Mouse (Mus musculus): ENCODE data around the gene AC161166.1.

The AC161166.1 gene

DNA sequence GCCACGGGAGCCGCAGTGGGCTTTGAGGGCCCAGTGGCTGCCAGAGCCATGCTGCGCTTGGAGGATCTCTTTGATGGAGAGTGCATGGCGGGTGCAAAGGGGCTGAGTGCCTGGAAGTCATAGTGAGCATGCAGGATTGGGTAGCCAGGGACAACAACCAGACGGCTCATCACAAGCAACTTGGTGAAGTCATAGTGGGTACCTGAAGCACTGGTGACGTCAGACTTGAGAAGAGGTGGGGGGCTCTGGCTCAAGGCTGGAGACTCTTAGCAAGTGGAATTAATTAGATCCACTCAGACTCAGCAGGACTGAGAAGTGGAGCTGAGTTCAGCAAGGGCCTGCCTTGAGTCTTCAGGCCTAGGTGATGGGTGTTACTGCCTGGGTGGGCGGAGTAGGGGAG lies at the start of gene AC161166.1:
Gene AC161166.1, minus strand, starts transcription at position 101 of the 400 bp plus-strand sequence.
- DNase-seq: no peak

DNA sequence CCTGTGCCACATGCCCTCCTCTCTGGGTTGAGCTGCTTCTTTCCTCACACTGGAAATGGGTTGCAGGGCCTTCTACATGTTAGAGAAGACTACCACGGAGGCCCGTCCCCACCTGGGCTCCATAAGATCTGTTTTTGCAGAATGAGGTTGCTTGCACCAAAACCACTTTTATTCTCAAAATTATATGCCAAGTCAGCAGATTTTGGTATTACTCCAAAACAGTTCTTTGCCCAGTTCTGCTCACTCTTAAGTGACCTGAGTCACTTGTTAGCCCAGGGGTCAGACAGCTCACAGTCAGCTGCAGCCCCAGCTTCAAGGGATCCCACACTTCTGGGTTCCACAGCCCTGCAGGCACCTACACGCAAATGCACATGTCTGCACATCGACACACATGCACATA lies 49.2 kb upstream of the AC161166.1 start:
- DNase-seq: no peak

DNA sequence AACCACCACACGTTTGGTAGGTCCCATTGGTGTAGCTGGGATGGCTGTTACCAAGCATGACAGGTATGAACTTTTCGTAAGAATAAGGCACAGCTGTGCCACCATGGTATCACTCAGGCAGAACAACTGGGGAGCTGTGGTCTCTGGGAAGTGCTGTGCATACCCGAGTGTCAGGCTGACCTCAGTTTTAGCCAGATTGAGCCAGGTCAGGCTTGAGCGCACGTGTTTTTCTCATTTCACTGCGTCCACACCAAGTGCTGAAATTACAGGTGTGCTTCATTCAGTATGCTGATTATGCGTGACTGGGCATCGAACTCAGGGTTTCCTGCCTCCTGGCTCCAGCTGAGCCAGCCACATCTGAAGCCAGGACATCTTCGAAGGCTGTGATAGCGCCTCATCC lies 43.5 kb upstream of the AC161166.1 start:
- DNase-seq: no peak

DNA sequence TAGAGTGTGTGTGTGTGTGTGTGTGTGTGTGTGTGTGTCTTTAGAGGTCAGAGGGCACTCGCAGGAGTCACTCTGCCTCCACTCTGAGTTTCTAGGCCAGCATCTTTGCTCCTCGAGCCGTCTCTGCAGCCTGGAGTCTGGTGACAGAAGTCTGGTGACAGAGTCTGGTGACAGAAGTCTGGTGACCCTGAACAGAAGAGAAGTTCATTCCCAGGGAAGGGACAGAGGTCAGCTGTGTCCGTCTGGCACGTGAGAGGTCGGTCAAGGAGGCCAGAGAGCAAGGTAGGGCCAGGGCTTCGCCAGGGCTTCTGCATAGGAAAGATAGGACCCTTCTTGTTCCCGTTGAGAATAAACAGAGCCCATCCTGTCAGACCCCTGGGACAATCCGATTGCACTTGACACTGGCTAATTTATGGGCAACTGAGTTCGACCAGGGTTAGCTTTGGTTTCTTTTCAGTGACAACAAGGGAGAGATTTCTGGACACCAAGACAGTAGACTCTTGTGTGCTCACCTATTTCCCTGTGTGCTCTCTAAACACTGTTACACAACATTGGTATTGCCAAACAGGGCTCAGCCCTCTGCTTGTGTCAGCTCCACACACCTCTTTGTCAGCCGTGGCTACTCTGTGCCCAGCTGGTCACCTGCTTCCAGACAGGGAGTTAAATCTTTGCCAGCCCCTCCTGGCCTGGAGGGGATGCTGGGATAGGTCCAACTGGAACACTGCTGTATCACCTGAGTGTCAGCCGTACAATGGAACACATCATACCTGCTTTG lies 39.9 kb upstream of the AC161166.1 start:
- no peak for DNase-seq

DNA sequence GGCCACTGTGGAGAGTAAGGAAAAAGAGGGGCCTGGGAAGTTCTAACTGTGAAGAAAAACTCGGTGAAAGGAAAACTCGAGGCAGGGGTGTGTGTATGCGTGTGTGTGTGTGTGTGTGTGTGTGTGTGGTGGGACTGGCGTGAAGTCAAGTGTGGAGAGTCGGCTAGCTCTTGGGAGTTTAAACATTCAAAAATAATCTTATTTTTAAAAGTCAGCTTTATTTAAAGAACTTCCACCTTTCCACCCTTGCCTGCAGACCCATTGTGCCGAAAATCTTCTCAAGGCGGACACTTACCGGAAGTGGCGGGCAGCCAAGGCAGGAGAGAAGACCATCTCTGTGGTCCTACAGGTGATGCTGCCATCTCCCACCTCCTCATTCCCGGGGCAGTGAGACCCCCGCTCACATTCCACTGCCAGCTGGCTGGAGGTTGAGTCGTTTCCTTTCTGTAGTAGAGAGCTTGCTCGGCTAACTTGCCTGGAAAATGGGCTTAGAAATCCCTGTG lies 35.3 kb upstream of the AC161166.1 start:
- DNase-seq: no peak

DNA sequence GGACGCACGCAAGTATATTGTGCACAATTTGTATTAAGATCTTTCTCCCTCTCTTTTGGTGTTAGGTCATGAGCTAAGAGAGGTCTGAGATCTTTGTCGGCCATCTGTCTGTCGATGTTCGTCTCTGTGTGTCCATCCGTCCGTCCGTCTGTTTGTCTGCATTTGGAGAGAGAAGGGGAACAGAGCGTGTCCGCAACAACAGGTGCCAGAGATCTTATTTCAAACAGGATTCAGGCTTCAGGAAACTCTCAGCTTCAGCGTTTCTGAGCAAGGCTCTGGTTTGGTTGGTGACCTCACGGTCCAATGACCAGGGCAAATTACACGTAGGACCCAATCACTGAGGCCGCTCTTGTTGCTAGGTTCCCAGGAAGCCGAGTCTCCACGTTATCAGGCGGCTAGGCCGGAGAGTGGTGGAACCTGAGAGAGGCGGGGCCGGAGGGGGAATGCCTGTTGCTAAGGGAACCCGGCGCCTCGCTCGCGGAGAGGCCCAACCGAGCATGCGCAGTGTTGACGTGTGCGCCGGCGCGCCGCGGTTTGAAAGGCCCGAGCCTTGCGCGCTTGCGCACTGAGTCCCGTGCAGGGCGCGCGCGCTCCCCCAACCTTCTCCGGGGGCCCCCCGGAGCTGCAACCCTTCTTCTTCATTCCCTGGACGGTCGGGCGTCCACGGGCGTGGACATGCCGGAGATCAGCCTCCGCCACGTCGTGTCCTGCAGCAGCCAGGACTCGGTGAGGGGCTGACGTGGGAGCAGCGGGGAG lies 34.6 kb upstream of the AC161166.1 start:
- DNase-seq: peak; percentile 98

DNA sequence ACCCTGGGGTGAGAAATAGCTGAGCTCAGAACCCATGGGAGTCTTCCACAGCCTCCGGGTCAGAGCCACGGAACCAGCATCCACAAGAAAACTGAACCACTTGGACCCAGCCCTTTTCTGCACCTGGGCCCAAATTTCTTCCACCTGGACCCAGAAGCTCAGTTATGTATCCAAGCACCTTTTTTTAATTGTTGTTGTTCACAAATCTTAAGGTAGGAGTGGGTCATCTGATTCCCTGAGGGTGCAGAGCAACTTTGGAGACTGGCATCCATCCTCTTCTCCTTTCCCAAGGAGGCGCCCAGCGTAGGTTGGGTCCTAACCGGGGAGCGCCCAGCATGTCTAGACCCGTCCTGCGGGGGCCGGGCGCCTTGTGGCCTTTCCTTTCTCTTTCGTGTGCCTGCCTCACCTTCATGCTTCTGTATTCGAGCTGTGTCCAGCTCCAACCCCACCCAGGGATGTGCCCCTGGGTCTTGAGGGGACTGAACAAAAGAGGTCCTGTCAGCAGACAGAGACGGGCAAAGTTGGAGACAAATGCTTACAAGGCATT lies 33.9 kb upstream of the AC161166.1 start, which contains the start of the genes Pinlyp and Xrcc1:
Gene Pinlyp, minus strand, starts transcription at position 51 of the 547 bp plus-strand sequence.
Gene Xrcc1, plus strand, starts transcription at position 222 of the 547 bp plus-strand sequence.
- no peak for DNase-seq

DNA sequence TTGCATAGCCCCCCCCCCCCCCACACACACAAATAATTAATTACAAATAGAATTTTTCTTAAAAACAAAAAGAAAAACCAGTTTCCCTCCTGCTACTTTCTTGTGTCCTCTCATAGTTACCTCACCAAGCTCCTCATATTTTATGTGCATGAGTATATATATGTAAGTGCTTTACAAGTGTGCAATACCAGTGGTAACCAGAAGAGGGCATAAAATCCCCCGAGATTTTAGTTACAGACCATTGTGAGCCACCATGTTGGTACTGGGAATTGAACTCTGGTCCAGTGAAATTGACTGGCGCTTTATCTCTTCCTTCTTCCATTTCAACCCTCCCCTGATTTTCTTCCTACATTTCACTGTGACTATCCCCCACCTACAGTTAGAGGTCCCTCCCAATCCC lies 32.3 kb upstream of the AC161166.1 start:
- no peak for DNase-seq

DNA sequence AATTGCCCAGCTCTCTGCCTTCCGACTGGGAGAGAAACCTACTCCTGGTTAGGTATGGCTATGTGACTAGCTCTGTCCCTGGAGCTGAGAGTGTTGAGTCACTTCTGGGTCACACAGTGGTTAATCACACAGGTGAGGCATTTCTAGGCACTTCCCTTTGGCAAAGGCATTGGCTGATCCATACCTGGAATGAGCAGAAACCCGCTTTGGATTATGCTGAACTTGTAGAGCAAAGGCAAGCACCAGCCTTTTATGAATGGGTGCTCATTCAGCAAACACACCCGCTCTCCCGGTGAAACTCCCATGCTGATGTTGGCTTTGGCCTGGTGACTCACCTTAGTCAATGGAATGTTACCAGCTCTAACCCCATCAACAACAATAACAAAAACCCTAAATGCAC lies 27.4 kb upstream of the AC161166.1 start:
- DNase-seq: no peak

DNA sequence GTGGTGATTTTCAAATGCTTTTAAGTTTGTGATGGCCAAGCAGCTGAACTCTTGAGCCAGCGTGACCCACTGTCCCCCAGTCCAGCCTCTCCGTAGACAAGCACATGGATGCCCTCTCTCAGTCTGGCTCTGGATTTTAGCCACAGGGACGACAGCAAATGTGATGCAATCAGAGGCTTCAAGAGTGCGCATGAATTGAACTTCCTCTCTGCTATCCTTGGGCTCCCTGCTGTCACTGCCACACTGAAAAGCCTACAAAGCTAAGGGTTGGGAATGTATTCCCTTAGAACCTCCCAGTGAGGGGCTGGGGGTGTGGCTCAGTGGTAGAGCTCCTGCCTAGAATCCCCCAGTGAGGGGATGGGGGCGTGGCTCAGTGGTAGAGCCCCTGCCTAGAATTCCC lies 26.4 kb upstream of the AC161166.1 start:
- DNase-seq: no peak

DNA sequence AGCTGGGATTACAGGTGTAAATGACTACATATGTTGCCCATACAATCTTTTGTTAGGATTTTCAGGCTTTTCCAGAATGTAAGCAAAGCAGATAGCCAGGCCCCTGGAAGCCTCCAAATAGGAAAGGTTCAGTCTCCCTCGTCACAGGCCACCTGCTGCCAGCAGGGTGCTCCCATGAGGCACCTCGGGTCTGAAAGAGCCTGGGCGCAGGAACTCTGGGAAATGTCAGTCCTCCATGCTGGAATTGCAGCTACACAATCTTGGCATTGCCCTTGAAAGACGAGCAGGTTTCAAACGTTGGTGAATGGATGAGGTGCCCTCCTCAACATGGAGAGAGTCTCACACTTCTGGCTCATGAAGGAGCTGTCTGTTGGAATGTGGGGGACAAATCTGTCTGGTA lies 25.9 kb upstream of the AC161166.1 start:
- no peak for DNase-seq

DNA sequence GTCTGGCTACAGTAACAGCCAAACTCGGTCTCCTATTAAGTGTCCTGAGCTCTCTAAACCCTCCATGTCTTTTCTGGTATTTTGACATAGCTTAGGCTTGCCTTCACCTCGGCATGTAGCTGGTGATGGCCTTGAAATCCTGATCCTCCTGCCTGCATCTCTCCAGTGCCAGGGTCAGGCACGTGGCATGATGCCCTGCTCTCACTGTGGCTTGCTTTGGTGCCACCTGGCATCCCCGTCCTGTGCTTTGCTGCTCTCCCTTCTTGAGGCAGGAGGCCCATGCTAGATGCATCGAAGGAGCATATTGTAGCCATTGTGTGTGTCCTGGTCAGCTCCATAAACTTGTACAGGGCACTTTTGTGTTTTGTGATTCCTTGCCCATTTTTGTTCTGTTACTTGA lies 25.3 kb upstream of the AC161166.1 start:
- no peak for DNase-seq

DNA sequence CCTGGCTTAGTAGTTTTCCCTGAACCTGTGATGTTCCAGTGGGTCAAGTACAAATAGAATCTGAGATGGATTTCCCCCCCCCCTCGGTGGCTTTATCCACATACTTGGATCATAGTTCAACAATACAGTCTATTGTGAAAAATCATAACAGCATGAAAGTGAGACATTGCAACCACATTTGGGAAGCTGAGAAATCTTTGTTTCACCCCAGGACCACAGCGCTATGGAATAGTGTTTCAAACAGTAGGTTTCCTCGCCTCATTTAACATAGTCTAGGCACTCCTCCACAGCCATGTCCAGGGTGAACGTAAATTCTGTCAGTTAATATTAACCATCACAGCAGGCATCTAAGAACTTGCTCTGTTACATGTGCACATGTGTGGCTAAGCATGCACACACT lies 24.8 kb upstream of the AC161166.1 start:
- no peak for DNase-seq

DNA sequence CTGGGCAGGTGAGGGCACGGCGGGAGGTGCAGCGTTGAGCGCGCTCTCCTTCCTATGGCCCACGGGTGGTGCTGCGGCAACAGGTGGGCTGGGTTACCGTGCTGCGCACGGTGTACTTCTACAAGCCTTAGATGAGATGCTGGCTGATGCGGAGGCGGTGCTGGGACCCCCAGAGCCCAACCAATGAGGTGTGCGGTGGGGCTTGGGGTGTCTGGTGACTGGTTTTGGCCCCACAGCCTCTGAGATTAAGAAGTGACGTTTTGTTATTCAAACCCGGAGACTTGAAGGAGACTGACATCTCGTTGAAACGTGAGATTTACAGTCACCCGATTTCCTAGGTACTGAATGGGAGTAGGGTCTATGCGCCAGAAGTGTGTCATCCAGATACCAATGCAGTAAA lies 22.0 kb upstream of the AC161166.1 start:
- DNase-seq: no peak

DNA sequence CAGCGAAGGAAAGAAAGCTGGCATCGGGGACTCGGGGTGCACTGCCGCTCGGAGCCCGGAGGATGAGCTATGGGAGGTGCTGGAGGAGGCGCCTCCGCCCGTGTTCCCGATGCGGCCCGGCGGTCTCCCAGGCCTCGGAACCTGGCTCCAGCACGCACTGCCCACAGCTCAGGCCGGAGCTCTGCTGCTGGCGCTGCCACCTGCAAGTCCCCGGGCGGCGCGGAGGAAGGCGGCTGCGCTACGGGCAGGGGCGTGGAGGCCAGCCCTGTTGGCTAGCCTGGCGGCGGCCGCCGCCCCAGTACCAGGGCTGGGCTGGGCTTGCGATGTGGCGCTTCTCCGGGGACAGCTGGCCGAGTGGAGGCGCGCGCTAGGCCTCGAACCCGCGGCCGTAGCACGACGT lies 21.6 kb upstream of the AC161166.1 start:
- no peak for DNase-seq

DNA sequence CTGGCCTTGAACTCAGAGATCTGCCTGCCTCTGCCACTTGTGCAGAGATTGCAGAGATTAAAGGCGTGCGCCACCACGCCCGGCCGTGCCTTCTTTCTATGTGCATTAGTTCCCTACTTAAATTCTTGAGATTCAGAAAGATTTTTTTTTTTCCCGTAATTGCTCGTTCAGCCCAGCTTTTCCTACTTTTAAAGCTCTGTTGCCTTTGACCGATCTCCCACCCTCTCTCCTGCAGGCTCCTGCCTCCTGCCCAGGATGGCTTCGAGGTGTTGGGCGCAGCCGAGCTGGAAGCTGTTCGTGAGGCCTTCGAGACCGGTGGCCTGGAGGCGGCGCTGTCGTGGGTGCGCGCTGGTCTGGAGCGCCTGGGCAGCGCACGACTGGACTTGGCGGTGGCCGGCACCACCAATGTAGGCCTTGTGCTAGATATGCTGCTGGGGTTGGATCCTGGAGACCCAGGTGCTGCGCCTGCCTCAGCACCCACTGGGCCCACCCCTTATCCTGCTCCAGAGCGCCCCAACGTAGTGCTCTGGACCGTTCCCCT lies 20.8 kb upstream of the AC161166.1 start:
- DNase-seq: no peak

DNA sequence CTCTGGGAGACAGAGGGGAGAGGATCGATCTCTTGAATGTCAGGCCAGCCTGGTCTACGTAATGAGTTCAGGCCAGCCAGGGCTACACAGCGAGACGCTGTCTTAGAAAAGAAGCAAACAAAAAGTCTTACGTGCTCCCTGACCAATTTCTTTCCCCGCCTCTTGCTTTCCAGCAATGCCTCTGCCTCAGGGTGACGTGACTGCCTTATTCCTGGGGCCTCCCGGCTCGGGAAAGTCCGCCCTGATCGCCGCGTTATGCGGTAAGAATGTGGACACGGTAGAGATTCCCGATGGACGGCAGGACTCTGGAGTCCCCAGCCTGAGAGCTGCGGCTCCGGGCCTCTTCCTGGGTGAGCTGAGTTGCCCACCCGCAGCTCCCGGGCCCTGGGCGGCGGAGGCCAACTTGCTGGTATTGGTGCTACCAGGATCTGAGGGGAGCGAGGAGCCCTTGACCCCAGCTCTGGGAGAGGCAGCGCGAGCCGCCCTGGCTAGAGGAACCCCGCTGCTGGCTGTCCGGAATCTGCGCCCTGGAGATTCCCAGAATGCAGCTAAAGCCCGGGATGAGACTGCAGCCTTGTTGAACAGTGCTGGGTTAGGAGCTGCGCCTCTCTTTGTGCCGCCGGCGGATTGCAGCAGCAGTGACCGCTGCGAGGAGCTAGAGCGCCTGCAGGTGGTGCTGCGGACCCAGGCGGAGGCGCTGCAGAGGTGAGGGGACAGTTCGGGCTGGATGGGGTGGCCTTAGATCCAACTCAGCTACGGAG lies 19.1 kb upstream of the AC161166.1 start:
- DNase-seq: peak; percentile 77

DNA sequence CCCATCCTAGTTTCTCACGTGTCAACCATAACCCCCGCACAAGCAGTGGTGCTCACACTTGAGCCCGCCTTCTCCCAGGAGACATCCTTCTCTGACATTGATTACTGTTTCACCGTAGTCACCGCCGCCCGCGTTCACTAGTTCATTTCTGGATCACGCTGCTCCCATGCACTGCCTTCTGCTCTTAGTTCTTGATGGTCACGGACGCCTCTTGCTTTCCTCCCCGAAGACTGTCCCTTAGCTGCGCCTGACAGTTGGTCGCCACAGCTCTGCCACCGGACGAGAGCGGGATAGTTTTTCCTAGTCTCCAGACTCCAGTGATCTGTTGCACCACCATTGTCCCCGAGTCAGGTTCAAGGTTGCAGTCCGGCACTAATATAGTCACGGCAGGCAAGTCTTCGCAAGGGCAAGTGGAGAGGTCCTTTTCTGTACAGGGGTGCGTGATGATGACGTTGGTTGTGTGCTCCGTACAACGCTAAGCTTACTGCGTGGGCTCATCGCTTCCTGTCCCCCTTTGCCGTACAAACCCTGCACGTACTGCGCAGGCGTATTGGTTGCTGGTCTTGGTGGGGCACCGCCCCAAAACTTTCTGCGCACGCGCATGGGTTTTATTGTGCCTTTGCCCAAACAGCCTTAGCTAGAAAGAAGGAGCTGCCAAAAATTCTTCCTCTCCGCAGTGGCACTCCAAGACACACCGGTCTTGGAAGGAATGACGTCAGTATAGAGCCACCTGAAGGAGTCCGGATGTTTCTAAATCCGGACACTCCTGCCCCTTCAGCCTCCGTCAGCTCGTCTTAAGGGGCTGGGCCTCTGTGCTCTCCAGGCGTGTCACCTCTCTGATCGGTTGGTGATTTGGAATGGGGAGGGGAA lies 18.0 kb upstream of the AC161166.1 start, which contains the start of gene Irgq:
Gene Irgq, plus strand, starts transcription at position 628 of the 870 bp plus-strand sequence.
- peak; percentile 98 for DNase-seq

DNA sequence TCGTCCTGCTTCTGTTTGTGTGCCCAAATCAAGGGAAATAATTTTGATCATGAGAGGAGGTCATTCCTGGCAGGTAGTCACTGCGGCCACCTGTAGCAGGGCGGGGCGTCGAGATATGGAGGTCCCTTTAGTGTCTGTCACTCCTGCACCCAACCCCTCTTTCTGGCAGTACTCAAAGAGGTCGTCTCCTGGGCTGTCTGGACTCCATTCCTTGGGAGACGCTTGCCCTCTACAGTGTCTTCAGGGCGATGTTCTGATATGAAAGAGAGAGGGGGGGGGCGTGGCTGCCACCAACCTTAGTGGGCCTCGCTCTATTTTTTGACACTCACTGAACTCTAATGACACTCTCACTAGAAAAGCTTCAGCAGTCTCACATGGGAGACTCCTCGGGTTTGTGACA lies 17.3 kb upstream of the AC161166.1 start:
- no peak for DNase-seq

DNA sequence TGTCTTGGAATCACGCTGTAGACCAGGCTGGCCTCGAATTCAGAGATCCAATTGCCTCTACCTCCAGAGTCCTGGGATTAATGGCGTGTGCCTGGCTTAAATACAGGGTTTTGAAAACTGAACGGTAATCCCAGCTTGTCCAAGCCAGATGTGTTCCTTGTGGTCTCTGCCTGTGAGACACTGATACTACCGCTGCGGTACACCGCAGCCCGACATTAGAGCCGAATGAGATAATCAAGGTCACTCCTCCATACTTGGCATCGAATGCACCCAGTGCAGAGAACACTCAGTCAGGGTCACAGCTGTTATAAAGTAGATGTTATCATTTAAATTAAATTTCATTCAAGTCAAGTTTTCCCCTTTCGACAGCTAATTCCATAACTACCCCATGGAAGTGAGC lies 16.6 kb upstream of the AC161166.1 start:
- no peak for DNase-seq

DNA sequence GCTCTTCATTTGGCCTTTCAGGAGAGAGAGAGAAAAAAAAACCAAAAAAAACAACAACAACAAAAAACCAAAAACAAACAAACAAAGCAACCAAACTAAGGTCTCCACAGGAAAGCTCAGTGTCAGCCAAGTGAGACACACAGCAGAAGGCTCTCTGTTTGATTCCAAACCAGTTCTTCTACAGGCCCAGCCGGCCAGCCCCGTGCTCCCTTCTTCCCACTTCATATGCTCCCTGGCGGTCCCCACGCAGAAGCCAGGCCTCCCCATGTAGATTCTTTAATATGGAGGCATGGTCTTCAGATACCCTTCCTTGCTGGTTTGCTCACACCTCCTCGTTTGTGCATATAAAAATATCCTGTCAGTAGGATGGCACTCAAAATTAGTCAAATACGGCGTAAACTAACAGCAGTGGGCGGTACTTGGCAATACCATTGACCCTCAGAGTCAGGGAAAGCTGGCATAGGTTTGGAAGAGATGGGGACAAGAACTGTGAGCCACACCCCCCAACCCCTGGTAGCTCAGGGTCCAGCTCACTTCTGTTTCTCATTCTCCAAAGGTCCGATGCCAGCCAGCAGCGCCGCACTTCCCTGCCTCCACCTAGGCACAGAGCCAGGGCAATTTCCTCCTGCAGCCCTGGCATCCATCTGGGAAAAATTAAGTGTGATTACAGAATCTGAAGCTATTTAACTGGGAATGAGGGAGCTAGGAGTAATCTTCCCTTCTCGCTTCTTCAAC lies 13.6 kb upstream of the AC161166.1 start:
- no peak for DNase-seq
